Mouse (Mus musculus) forebrain, embryonic 12.5 days (tissue): ENCODE data around the gene Efcab5. TPM values are rescaled to one million over a fixed set of nuclear protein-coding genes. Genes with fewer than 3 reads are reported as not detected.
"Not testable (repeated sequence)": the region's sequence is repeated elsewhere in the genome, so short reads cannot be mapped to it uniquely, and the experiment has no call there.

ENCODE experiments used
- ATAC-seq: fragments of 200-750 bp; cut with Nextera tagmentation; 2 replicates; pipeline ENCODE4 v1.8.0; 2017; ENCODE audit warnings: moderate TSS enrichment; ENCODE audit not compliant: low FRiP score
- H3K27ac ChIP-seq: fragments of 300-500 bp; sonication (generic); 2 replicates; pipeline ENCODE4 v1.5.1; 2016; ENCODE audit warnings: mild to moderate bottlenecking
- H3K27me3 ChIP-seq: fragments of 300-500 bp; sonication (generic); 2 replicates; pipeline ENCODE4 v1.6.1; 2016; ENCODE audit warnings: mild to moderate bottlenecking
- H3K36me3 ChIP-seq: fragments of 300-500 bp; sonication (generic); replicated peaks from 2 replicates; pipeline ENCODE4 v1.6.1; 2016; ENCODE audit warnings: mild to moderate bottlenecking
- H3K4me1 ChIP-seq: fragments of 300-500 bp; sonication (generic); 2 replicates; pipeline ENCODE4 v1.6.1; 2016
- H3K4me2 ChIP-seq: fragments of 300-500 bp; sonication (generic); 2 replicates; pipeline ENCODE4 v1.6.1; 2016; ENCODE audit warnings: mild to moderate bottlenecking, moderate library complexity
- H3K4me3 ChIP-seq: fragments of 300-500 bp; sonication (generic); replicated peaks from 2 replicates; pipeline ENCODE4 v1.5.1; 2016; ENCODE audit warnings: mild to moderate bottlenecking
- H3K9ac ChIP-seq: fragments of 300-500 bp; sonication (generic); 2 replicates; pipeline ENCODE4 v1.6.1; 2016; ENCODE audit warnings: mild to moderate bottlenecking
- H3K9me3 ChIP-seq: fragments of 300-500 bp; sonication (generic); 2 replicates; pipeline ENCODE4 v1.6.1; 2016
- WGBS: fragments of 180-500 bp; shearing (Covaris S2); methylation state at CpG from one replicate; pipeline ENCODE4 v1.1.7; 2016; 5-methylcytosine and 5-hydroxymethylcytosine counted together
- polyA plus RNA-seq: library from polyadenylated mRNA; unstranded; fragments of >200 nt; fragmentation: Nextera tagmentation; extraction: Ambion mirVana; gene quantifications from 2 replicates; pipeline ENCODE4 v1.2.1, GENCODE M21; 2016

Efcab5 gene
- polyA plus RNA-seq, 1 experiment from 2014 or later, result 0.46 TPM

DNA sequence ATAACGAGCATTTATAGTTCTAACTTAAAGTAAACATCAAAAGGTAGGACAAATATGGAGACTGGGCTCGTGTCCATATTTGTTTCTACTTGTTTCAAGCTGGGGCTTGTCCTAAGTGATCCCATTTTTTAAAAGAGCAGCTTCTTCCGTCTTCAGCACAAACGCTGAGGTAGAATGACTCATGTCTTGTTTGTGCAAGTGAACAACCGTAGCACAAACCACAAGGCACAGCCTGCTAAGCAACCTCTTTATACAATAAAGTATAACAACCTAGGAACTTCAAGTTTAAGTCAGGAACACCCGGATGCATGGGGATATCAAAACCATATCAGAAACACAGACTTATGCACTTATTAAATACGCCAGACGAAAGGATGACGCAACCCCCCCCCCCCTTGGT is 28.4 kb downstream of the Efcab5 start:
- Histone ChIP-seq H3K9me3 (no peaks in the 10 kb centered on the region), H3K4me2 (no peak overlapping the region), H3K4me3 (no peak overlapping the region), H3K27me3 (no peaks in the 10 kb centered on the region), H3K36me3 (no peaks in the 10 kb centered on the region), H3K9ac (no peak overlapping the region), H3K27ac (no peak overlapping the region), H3K4me1 (no peaks in the 10 kb centered on the region)
- 85% methylated on average over 9 of the region's 9 CpGs for WGBS
- ATAC-seq, result no peak

DNA sequence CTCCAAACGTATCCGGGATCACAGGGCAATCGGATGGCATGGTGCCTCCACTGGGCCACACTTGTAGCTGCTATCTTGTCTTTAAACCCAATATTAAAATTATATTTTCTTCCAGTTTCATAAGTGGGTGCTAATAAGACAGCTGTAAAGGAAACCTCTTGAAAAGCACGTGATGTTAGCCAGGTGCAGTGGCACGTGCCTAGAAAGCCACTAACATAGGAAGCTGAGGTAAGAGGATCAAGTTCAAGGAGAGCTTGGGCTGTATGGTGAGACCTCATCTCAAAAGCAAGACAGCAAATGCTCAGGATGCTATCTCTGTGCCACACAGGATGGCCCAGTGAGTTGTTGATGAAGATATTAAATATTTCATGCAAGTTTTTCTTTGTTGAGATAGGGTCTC is 34.6 kb downstream of the Efcab5 start:
- Histone ChIP-seq H3K4me1 (no peaks in the 10 kb centered on the region), H3K4me2 (no peak overlapping the region), H3K27ac (no peak overlapping the region), H3K9ac (no peak overlapping the region), H3K9me3 (no peaks in the 10 kb centered on the region), H3K4me3 (no peak overlapping the region), H3K27me3 (no peaks in the 10 kb centered on the region), H3K36me3 (no peaks in the 10 kb centered on the region)
- ATAC-seq, result no peak
- 83% methylated on average over 5 of the region's 5 CpGs for WGBS

DNA sequence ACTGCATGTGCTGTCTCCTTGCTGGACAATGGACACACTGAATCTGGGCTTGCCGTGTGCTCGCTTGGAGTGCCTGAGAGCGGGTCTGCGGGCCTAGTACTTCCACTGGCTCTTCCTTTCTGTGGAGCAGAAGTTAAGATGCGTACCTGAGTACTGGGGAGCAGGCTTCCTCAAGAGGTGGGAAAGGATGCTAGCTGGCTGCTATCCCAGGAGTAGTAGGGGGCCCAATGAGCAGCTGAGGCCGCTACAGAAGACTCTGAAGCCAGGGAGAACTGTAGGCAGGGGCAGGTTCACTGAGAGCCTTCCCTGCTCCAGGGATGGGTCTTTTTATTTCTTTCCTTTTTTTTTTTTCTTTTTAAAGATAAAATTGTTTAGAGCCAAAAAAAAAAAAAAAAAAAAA is 38.0 kb downstream of the Efcab5 start:
- 94% methylated on average over 6 of the region's 6 CpGs for WGBS
- Histone ChIP-seq H3K4me3 (no peak overlapping the region), H3K9me3 (peaks cover 5% of the 10 kb centered on the region; the same call in 1 of the 2 replicates), H3K27ac (no peak overlapping the region), H3K27me3 (no peaks in the 10 kb centered on the region), H3K4me2 (no peak overlapping the region), H3K9ac (no peak overlapping the region), H3K4me1 (no peaks in the 10 kb centered on the region), H3K36me3 (no peaks in the 10 kb centered on the region)
- no peak for ATAC-seq

DNA sequence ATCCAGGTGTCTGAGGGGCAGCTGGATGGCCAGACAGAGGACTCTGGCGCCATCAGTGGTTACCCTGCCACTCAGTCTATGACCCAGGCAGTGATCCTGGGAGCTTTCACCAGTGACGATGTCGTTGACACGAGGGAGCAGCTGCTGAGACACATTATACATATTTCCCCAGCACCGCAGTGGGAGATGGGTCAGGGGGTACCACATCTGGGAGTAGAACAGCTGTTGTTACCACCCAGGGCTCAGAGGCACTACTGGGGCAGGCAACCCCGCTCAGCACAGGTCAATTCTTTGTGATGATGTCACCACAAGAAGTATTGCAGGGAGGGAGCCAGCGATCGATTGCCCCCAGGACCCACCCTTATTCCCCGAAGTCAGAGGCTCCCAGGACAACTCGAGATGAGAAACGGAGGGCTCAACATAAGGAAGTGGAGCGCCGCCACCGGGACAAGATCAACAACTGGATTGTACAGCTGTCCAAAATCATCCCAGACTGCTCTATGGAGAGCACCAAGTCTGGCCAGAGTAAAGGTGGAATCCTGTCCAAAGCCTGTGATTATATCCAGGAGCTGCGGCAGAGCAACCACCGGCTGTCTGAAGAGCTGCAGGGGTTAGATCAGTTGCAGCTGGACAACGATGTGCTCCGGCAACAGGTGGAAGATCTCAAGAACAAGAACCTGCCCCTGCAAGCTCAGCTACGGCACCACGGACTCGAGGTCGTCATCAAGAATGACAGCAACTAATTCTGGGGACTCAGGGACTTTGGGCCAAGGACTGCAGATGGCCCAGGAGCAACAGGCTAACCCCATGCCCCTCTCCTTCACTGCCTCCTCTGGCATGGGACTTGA is 38.8 kb downstream of the Efcab5 start:
- not testable (repeated sequence) for H3K4me3 ChIP-seq, H3K36me3 ChIP-seq, H3K27ac ChIP-seq, ATAC-seq, H3K9me3 ChIP-seq, H3K27me3 ChIP-seq, H3K9ac ChIP-seq, H3K4me1 ChIP-seq, H3K4me2 ChIP-seq
- 91% methylated on average over 22 of the region's 22 CpGs for WGBS

DNA sequence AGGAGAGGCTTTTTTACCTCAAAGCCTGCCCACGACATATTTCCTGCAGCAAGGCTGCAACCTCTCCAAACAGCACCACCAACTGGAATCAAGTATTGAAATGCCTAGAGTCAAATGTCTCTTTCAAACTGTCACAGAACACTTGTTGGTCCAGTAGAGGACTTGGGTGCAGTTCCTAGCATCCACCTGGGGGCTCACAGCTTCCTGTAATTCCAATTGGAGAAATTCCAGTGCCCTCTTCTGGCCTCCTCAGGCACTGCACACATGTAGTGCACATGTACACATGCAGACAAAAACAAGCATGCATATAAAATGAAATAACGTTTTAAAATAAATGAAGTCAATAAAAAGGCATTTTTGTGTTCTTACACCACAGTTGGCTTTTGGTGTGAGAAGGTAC is 40.0 kb downstream of the Efcab5 start:
- WGBS, result 87% methylated on average over 2 of the region's 2 CpGs
- H3K9ac ChIP-seq, result no peak overlapping the region
- H3K36me3 ChIP-seq, result no peaks in the 10 kb centered on the region
- H3K27ac ChIP-seq, result no peak overlapping the region
- H3K27me3 ChIP-seq, result no peaks in the 10 kb centered on the region
- H3K4me3 ChIP-seq, result no peak overlapping the region
- H3K9me3 ChIP-seq, result peaks cover 5% of the 10 kb centered on the region; the same call in 1 of the 2 replicates
- no peak overlapping the region for H3K4me2 ChIP-seq
- H3K4me1 ChIP-seq, result no peaks in the 10 kb centered on the region
- ATAC-seq, result no peak

DNA sequence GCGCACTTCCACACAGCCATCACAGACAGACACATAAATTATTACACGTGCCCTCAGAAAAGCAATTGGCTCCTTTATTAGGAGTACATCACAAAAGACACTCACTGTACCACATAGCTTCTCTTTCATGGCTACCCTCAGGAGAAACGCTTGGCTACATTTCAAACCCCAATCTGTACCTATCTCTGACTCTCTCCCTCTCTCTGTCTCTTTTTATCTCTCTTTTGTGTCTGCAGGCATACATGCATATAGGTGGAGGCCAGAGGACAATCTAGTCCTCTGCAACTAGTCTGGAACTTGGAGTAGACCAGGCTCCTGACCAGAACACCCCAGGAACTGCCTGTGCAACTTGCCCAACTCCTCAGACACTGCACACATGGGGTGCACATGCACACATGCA is 41.0 kb downstream of the Efcab5 start:
- no peaks in the 10 kb centered on the region for H3K36me3 ChIP-seq
- H3K9ac ChIP-seq, result no peak overlapping the region
- H3K4me3 ChIP-seq, result no peak overlapping the region
- no peak for ATAC-seq
- peaks cover 5% of the 10 kb centered on the region; the same call in 1 of the 2 replicates for H3K9me3 ChIP-seq
- no peak overlapping the region for H3K27ac ChIP-seq
- H3K4me2 ChIP-seq, result no peak overlapping the region
- no peaks in the 10 kb centered on the region for H3K4me1 ChIP-seq
- 93% methylated on average over 3 of the region's 3 CpGs for WGBS
- H3K27me3 ChIP-seq, result no peaks in the 10 kb centered on the region

DNA sequence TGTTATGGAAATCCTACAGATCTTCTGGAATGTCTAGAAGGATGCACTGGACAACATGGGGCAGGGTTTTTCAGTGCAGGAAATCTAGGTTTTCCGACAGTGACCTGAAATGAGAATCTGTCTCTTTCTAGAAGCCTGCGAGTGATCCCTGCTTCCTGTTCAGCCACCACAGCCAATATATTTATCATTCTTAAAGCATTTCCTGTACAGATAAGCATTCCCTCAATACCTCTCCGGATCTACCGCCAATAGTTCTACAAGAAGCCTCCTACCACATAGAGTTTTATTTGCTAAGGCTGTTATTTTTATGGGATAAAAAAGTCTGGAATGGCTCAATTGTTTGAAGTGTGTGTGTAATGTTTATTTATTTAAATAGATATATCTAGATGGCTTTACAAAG is 43.3 kb downstream of the Efcab5 start:
- no peak for ATAC-seq
- Histone ChIP-seq H3K27ac (no peak overlapping the region), H3K36me3 (no peaks in the 10 kb centered on the region), H3K4me1 (no peaks in the 10 kb centered on the region), H3K9me3 (peaks cover 5% of the 10 kb centered on the region; the same call in 1 of the 2 replicates), H3K4me3 (no peak overlapping the region), H3K9ac (no peak overlapping the region), H3K4me2 (no peak overlapping the region), H3K27me3 (no peaks in the 10 kb centered on the region)
- 87% methylated on average over 4 of the region's 4 CpGs for WGBS

DNA sequence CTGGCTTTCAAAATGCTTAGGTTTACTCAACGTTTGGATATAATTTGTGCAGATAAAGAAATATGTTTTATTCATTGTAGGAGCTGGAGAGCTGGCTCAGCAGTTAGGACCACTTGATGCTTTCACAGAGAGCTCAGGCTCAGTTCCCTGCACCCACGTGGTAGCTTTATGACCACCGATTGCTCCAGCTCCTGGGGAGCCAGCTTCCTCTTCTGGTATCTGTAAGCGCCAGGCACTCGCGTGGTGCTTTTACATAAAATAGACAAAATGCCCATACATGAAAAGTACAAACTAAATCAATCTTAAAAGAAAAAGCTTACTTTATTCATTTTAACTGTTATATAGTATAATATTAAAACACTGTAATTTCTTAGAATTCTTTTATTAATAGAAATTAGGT is 46.8 kb downstream of the Efcab5 start:
- Histone ChIP-seq H3K36me3 (no peaks in the 10 kb centered on the region), H3K4me1 (no peaks in the 10 kb centered on the region)
- 84% methylated on average over 6 of the region's 6 CpGs for WGBS

DNA sequence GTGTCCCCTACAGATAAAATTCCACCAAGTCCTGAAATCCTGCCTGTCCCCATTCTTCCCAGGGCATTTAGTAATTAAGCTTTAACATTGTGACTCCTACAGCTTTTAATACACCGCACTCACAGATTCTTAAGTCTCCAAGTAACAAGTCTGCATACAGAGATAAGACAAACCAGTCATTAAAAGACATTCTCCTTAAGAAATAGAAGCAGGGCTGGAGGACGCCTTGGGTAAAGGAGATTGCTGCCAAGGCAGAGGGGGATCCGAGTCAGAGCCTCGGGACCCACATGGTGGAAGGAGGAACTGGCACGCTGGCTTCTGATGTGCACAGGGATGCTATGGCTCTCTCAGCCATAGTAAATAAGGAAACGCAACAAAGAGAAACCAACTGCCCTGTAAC is 48.8 kb downstream of the Efcab5 start:
- 89% methylated on average over 6 of the region's 6 CpGs for WGBS
- H3K4me2 ChIP-seq, result no peak overlapping the region
- H3K4me1 ChIP-seq, result no peaks in the 10 kb centered on the region
- H3K9me3 ChIP-seq, result no peaks in the 10 kb centered on the region
- no peak for ATAC-seq
- no peaks in the 10 kb centered on the region for H3K36me3 ChIP-seq
- no peak overlapping the region for H3K4me3 ChIP-seq
- H3K27ac ChIP-seq, result no peak overlapping the region
- no peaks in the 10 kb centered on the region for H3K27me3 ChIP-seq
- H3K9ac ChIP-seq, result no peak overlapping the region

More for the DNA sequence above, 46.8 kb downstream of the Efcab5 start:
- ATAC-seq, result no peak
- Histone ChIP-seq H3K9ac (no peak overlapping the region), H3K9me3 (no peaks in the 10 kb centered on the region), H3K4me2 (no peak overlapping the region), H3K4me3 (no peak overlapping the region), H3K27me3 (no peaks in the 10 kb centered on the region), H3K27ac (no peak overlapping the region)

DNA sequence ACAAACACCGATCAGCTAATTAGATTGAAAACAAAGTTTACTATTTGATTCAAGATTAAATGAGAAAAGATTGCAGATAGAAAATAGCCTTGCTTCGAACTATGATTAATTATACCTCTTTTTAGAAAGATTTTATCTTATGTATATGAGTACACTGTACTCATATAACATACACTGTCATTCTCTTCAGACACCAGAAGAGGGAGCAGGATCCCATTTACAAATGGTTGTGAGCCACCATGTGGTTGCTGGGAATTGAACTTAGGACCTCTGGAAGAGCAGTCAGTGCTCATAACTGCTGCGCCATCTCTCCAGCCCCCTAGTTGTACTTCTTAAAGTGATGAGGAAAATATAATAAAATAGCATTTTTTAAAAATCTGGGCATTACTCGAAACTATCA is 55.3 kb downstream of the Efcab5 start:
- no peak for ATAC-seq

DNA sequence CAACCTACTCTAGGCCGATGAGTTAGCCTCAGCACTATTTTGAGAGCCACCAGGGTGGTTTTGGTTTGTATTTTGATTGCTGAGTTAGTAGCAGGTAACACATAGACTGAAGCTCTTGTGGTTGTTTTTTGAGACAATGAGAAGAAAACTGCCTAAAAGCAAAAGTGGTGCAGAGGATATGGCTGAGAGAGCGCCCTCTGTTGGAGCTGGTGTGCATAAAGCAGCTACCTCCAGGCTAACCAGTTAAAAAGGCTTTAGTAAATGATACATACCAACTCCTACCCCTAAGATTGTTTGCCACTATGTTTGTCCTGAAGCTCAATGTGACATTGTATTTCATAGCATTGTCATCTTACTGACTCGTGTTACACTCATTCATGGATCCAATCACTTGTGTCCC is 56.2 kb downstream of the Efcab5 start:
- ATAC-seq, result no peak

More for the DNA sequence above, 55.3 kb downstream of the Efcab5 start:
- H3K27me3 ChIP-seq, result no peaks in the 10 kb centered on the region
- no peaks in the 10 kb centered on the region for H3K9me3 ChIP-seq
- no peak overlapping the region for H3K4me3 ChIP-seq
- no peaks in the 10 kb centered on the region for H3K36me3 ChIP-seq
- H3K27ac ChIP-seq, result no peak overlapping the region
- no peak overlapping the region for H3K9ac ChIP-seq
- H3K4me1 ChIP-seq, result no peaks in the 10 kb centered on the region
- 92% methylated on average over 4 of the region's 4 CpGs for WGBS
- H3K4me2 ChIP-seq, result no peak overlapping the region

DNA sequence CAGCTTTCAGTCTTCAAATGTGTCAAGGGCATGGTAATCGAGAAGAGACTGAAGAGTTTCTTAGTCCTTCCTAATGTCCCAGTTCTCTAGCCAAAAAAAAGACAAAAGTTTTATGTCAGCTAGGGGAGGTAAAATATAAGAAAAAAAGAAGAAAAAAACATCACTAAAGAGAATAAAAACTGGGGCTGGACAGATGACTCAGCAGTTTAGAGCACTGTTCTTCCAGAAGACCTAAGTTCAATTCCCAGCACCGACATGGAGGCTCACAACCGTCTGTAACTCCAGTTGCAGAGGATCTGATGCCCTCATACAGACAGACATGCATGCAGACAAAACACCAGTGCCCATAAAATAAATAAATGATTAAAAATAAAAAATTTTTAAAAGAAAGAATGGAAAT is 60.2 kb downstream of the Efcab5 start:
- Histone ChIP-seq H3K27me3 (no peaks in the 10 kb centered on the region), H3K9ac (no peak overlapping the region), H3K4me1 (no peaks in the 10 kb centered on the region), H3K9me3 (no peaks in the 10 kb centered on the region), H3K4me2 (no peak overlapping the region), H3K36me3 (no peaks in the 10 kb centered on the region), H3K4me3 (no peak overlapping the region), H3K27ac (no peak overlapping the region)
- 88% methylated on average over 3 of the region's 3 CpGs for WGBS
- ATAC-seq, result no peak

More for the DNA sequence above, 56.2 kb downstream of the Efcab5 start:
- no peaks in the 10 kb centered on the region for H3K9me3 ChIP-seq
- 59% methylated on average over 3 of the region's 3 CpGs for WGBS
- no peaks in the 10 kb centered on the region for H3K4me1 ChIP-seq
- no peaks in the 10 kb centered on the region for H3K27me3 ChIP-seq
- no peak overlapping the region for H3K4me2 ChIP-seq
- H3K4me3 ChIP-seq, result no peak overlapping the region
- H3K36me3 ChIP-seq, result no peaks in the 10 kb centered on the region
- no peak overlapping the region for H3K9ac ChIP-seq
- H3K27ac ChIP-seq, result no peak overlapping the region

DNA sequence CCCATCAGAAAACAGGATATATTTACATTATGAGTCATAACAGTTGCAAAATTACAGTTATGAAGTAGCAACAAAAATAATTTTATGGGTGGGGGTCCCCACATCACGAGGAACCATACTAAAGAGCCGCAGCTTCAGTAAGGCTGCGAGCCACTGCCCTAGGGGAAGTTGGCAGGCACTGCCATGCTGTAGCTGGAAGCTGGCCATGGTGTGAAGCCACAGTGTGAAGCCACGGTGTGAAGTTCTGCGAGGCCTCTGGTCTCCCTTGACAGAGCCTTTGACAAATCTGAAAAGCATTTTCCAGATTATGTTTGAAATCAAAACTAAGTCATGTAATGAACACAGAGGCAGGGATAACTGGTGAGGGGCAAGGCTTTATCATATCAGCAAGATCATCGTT is 77.6 kb downstream of the Efcab5 start:
- Histone ChIP-seq H3K9me3 (no peaks in the 10 kb centered on the region), H3K27me3 (no peaks in the 10 kb centered on the region), H3K4me2 (no peak overlapping the region), H3K4me3 (no peak overlapping the region), H3K36me3 (no peaks in the 10 kb centered on the region), H3K27ac (no peak overlapping the region), H3K9ac (no peak overlapping the region), H3K4me1 (no peaks in the 10 kb centered on the region)
- 85% methylated on average over 6 of the region's 6 CpGs for WGBS
- ATAC-seq, result no peak
